Mouse (Mus musculus) thymus, adult 2 months (tissue): ENCODE measurements around the gene Fam160a2.

Experiments used
- CTCF ChIP-seq: fragments of 200-500 bp; IDR thresholded peaks from 2 replicates; pipeline ENCODE4 v1.5.1; 2012; ENCODE audit warnings: mild to moderate bottlenecking, control low read depth, low read length, moderate library complexity, borderline replicate concordance; ENCODE audit not compliant: control insufficient read depth, poor library complexity, insufficient read depth; ENCODE audit errors: extremely low read depth
- POLR2A ChIP-seq: fragments of 200-500 bp; IDR thresholded peaks from 2 replicates; pipeline ENCODE4 v1.6.1; 2012; ENCODE audit warnings: mild to moderate bottlenecking, low read length, control low read depth, moderate library complexity; ENCODE audit not compliant: control insufficient read depth, poor library complexity, insufficient read depth; ENCODE audit errors: extremely low read depth

DNA sequence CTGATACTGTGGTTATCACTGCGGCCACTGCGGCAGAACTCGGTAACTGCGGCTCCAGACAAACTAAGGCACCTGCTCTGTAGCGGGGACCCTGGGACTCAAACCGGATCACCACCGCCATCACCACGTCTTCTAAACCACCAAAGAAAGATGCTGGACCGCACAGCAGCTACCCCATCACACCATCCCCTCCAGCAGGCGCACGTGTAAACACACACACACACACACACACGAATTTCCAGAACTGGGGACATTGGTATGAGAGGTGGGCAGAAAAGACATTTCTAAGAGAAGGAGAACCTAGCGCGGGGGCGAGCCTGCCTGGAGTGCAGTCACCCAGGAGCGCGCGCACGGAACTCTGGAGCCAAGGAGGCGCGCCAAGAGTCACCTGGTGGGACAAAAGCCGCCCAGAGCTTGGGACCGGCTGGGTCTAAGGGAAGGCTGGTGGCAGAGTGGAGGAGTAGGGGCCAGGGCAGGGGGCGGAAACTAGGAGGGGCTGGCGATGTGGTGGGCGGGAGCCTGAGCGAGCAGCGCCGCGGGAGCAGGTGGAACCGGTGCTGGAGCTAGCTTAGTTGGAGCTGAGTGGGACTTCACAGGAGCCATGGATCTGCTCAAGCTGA is 25.7 kb upstream of the Fam160a2 start, which contains the start of gene Cckbr:
- TF ChIP-seq CTCF = no peak
- TF ChIP-seq POLR2A = no peak
